Mouse (Mus musculus) CD8-positive naive resting alpha-beta T cell, adult 57 days (primary cell): Measurements from ENCODE around the gene Zbtb1. TPM values are rescaled to one million over a fixed set of nuclear protein-coding genes. Genes with fewer than 3 reads are reported as not detected.

ENCODE experiments used
- total RNA-seq: library from RNA; stranded (reverse); gene quantifications from one replicate; pipeline ENCODE4 v1.2.4, GENCODE M21; 2023

Zbtb1 gene
- 14.8 TPM for total RNA-seq

GRCm38 (mm10) chr12:76369978-76370830 lies at the start of gene Zbtb1:
Gene Zbtb1, plus strand, starts transcription at chr12:76370266.

GRCm38 (mm10) chr12:76324679-76325431 lies 45.2 kb upstream of the Zbtb1 start, which contains the start of gene Akap5:
Gene Akap5, plus strand, starts transcription at chr12:76324891.

DNA sequence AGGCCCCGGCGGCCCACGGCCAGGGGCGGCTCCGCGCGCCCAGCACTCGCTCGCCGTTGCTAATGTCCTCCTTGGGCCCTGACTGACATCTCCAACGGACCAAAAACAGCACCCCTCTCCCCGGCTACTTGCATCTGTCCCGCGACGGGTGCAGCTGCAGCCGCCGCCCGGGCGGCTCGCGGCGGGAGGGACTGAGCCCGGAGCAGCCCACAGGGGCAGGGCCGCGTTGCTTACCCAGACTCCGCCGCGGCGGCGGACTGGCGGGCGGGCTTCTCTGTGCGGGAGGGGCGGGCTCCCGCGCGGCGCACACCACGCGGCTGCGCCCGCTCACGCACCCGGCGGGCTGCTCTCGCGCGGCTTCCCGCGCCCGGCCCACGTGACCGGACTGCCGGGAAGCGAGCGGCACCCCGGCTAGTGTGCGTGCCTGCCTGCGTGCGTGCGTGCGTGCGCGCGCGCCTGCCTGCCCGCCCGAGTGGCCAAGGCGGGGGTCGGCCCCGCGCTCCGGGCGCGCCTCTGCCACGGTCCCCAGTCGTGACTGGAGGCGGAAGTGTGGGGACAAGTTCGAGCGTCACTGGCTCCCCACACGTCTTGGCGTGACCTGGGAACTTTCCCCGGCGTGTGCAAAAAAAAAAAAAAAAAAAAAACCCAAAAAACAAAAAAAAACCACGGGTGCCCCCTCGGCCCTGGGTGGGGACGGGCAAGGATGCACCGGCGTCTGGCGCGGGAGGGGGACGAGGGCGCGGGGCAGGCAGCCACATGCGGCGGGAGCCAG lies 674 bp upstream of the Zbtb1 start, which contains the start of gene Zbtb25:
Gene Zbtb25, minus strand, starts transcription at position 397 of the 772 bp plus-strand sequence.

GRCm38 (mm10) chr12:76403886-76404537 lies 33.9 kb downstream of the Zbtb1 start, which contains the start of gene Hspa2:
Gene Hspa2, plus strand, starts transcription at chr12:76404176.

GRCm38 (mm10) chr12:76417433-76417854 lies 47.4 kb downstream of the Zbtb1 start, which contains the start of gene Ppp1r36:
Gene Ppp1r36, plus strand, starts transcription at chr12:76417538.

Other genes starting within 250 kb of the Zbtb1 start
- gene Esr2, start 193.0 kb upstream of the Zbtb1 start, total RNA-seq = not detected
- gene Tex21, start 123.5 kb upstream of the Zbtb1 start, total RNA-seq = 0.24 TPM
- 59.9 TPM for gene Mthfd1, start 115.0 kb upstream of the Zbtb1 start, total RNA-seq
- 0.64 TPM for gene Akap5, start 45.4 kb upstream of the Zbtb1 start, total RNA-seq
- 62.9 TPM for gene Zbtb25, start 664 bp upstream of the Zbtb1 start, total RNA-seq
- gene Hspa2, start 33.9 kb downstream of the Zbtb1 start, total RNA-seq = 2.7 TPM
- gene Ppp1r36, start 47.3 kb downstream of the Zbtb1 start, total RNA-seq = not detected
- 34.1 TPM for gene Plekhg3, start 160.6 kb downstream of the Zbtb1 start, total RNA-seq